Mouse (Mus musculus) left cerebral cortex, adult 9 months (tissue): ENCODE measurements at regions not wholly inside any gene's neighbourhood (a gene's known extent, or its start where the extent isn't known, plus 50 kb on each side); places are given as distances from the start of the nearest gene placed in this dataset.
A peak's percentile ranks its signal among the peaks of the same experiment; 100 is the strongest.

Experiments
- DNase-seq, 2 experiments: peaks; one replicate each; pipeline ENCODE4 v3.0.0; 2022; ENCODE audit warnings: low spot score in 2 of 2

DNA sequence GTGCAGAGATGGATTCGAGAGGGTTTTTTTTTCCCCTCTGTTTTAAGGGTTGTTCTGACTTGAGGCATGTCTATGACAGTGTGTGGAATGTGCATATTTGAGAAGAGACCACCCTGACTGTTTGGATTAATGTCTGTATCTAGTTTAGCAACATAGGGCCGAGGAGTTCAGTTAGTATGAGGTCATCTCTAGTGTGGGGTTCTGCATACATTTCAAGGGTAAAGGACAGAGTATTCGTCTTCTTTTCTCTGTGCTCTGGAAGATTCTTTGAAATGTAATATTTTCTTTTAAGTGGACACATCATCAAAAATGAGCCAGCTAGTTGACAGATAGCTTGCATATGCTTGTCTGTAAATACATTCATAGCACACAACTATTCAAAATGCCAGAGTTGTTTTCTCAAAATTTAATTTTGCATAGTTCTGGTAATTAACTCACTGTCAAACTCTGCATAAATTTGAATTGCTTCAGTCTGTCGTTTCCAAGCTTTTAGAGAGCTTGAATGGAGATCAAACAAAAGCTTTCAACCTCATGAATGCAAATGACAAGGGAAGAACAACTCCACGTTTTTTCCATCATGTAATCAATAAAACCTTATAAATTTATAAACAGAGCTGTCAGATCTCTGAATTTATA lies 415.5 kb downstream of the Adamts20 start:
- DNase-seq, result no peak

- DNase-seq, result peak in 1 of 2 experiments; percentile 32
These were observed 419.0 kb downstream of the Adamts20 start for GRCm38 (mm10) chr15:94046186-94046585.

GRCm38 (mm10) chr15:94045131-94045756 lies 420.0 kb downstream of the Adamts20 start:
- DNase-seq, result peak in 1 of 2 experiments; percentile 43

DNA sequence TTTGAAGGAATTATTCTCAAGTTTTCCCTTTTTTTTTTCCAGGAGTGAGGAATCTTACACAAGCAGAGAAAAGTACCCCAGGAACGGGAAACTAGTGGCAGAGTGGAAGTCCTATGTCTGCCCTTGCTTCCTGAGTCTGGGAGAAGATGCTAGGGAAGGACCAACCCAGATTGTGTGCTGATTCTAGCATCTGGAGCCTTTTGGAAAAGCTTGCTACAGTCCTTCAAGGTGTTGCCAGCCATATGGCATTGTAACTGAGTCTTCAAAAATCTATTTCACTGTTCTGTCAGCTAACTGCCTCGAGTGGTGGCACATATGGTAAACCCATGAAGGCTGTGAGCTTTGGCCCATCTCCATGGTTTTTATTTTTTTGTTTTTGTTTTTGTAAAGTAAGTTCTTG lies 432.3 kb downstream of the Adamts20 start:
- peak in 1 of 2 experiments; percentile 62 for DNase-seq

DNA sequence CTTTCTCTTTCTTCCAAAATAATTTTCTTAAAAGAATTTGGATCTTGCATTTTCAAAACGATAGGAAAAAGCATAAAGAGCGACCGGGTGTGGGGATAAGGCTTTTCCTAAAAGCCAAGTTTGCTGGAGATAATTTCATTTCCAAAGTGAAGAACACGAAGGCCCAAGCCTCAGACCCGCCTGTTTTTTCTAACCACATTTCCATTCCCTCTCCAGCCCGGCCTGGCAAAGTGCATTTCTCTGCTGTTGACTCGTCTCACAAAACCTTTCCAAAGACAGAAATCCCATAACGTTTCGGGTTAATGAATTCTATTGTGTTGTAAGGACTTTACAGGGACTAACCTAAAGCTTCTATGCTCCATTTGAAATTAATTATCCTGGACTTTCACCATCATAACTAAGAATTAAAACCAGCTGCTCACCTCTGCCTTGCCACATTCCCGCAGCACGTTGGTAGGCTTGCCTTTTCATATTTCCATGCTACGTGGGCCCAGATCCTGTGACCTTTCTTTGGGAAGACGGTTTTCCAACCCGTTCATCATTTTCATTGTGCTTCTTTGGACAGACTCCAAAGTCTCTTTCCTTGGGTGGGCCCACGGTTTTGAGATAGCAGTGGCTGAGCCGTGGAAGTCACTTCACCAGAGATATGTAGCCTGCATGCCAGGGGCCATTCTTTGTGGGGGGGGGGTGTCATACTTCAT lies 430.5 kb upstream of the Prickle1 start:
- DNase-seq, result no peak

GRCm38 (mm10) chr15:94025239-94025971 lies 429.7 kb upstream of the Prickle1 start:
- no peak for DNase-seq

GRCm38 (mm10) chr15:94024806-94025205 lies 429.1 kb upstream of the Prickle1 start:
- DNase-seq, result no peak

DNA sequence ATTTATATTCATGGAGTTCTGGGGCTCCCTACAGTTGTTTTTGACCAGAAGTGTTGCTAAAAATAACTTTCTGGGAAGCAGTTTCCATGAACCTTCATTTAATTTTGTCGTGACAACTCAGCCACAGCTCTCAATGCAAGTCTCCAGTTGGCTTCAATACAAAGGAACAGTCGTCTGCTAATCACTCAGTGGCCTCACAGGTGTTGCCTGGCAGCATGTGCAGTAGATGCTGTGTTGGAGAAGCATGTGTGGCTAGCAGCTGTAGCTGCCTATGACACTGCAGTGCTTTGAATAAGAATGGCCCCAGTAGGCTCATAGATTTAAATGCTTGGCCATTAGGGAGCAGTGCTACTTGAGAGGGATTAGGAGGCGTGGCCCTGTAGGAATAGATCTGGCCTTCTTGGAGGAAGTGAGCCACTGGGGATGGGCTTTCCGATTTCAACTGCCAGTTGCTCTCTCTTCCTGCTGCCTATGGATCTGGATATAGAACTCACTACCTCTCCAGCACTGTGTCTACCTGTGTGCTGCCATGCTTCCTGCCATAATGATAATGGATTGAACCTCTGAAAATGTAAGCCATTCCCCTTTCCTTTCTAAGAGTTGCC lies 428.5 kb upstream of the Prickle1 start:
- DNase-seq, result no peak

- no peak for DNase-seq
These were observed 427.8 kb upstream of the Prickle1 start for GRCm38 (mm10) chr15:94023501-94023900.

GRCm38 (mm10) chr15:94017814-94018213 lies 422.1 kb upstream of the Prickle1 start:
- DNase-seq, result peak in 1 of 2 experiments; percentile 52

DNA sequence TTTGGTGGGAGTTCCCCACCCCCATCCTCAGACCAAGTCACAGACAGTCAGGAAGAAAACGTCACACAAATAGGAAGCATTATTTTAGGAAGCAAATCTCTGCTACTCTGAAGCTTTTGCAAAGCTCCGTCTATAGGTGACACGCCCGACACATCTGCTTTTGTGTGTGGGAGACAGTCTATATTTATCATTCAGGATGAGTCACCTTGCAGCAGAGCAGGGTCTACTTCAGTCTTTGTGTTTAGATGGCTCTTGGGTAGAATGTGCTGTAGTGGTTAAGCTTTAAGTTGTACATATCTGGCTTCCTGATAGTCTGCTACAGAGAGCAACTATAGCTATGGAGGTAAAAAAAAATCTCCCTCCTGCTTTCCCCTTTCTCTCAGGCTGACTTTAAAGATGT lies 415.8 kb upstream of the Prickle1 start:
- DNase-seq, result peak; percentile 42 to 57

- DNase-seq, result no peak
These were observed 410.4 kb upstream of the Prickle1 start for GRCm38 (mm10) chr15:94006082-94006481.

DNA sequence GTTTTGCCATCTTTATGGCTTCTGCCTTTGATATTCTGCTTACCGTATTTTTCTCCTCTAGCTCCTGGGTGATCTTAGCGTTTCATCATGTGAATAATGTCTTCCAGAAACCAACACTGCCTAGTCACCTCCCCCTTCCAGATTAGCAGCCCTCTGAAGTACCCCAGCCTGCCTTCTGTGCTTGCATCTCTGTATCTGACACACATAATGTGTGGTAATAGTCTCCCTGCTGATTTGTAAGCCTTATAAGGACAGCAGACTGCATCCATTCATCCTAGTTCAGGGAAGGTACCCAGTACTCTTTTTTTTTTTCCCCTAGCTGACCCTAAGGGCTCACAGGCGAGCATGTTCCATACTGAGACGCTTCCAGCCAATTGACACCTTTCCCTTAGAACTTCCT lies 409.2 kb upstream of the Prickle1 start:
- DNase-seq, result no peak

GRCm38 (mm10) chr15:94003145-94003544 lies 407.5 kb upstream of the Prickle1 start:
- no peak for DNase-seq

DNA sequence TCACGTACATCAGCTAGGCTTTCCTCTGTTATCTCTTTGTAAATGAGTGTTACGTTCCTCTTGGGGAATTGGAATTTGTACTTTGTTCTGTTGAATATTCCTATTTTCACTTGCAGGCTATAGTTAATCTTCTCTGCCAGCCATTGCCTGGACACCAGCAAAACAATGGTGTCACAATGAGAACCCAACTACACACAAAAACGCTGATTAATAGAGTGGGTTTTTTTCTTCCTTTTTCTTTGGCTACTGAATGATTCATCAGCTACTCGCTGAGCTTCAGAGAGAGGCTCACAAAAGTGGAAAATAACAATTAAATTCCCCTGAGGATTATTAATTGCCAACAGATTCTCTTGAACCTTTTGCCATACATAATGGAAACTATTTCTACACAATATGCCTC lies 398.9 kb upstream of the Prickle1 start:
- DNase-seq, result no peak

- no peak for DNase-seq
These were observed 394.4 kb upstream of the Prickle1 start for GRCm38 (mm10) chr15:93990139-93990538.

DNA sequence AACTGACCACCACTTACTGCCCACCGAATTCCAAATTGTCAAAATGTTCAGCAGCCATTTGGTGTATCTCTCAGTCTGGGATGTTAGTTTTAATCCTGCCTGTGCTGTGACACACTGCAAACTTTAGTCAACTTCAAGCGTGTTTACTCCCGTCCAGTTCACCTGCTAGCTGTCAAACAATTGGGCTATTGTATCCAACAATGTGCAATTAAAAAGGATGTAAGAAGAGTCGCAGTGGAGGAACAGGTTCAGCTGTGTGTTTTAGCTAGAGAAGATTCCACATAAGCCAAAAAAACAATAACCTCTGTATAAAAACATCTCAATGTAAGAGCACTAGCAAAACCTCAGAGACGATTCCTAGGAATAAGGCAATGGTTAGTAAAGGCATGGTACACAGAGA lies 392.7 kb upstream of the Prickle1 start:
- DNase-seq, result no peak

DNA sequence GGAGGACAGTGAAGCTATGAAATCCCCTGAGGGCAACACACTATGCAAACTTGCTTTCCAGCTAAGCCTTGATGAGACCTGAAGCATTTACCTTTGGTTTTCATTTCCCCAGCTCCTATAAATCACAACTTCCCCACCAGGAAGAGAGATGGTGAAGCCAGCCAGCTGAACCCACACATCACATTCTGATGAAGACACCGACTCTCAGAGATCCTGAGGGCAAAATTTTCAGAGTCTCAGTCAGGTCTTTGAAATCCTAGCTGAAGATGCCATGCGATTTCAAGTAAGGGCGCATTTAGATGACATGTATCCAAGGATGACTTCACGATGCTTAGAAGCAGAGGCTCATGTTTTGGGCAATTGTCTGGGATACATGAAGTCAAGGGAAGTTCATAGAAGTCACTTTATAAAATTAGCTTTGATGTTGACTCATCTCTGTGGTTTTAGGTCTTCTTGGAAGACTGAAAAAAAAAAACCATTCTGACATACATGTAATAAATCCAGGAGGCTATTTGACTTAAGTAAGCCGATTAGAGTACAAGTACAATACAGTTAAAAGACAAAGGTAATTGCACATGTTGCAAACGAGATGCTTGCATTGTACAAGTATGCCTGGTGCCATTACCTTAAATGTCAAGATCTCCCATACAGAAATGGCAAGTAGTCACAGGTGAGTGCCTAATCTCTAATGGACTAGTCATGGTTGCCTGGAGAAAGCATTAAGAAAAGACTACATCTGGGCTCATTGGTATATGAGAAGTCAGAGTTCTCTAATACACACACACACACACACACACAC lies 391.1 kb upstream of the Prickle1 start:
- DNase-seq, result no peak

GRCm38 (mm10) chr15:93982091-93982490 lies 386.4 kb upstream of the Prickle1 start:
- no peak for DNase-seq

GRCm38 (mm10) chr15:93977494-93977893 lies 381.8 kb upstream of the Prickle1 start:
- DNase-seq, result peak in 1 of 2 experiments; percentile 16

DNA sequence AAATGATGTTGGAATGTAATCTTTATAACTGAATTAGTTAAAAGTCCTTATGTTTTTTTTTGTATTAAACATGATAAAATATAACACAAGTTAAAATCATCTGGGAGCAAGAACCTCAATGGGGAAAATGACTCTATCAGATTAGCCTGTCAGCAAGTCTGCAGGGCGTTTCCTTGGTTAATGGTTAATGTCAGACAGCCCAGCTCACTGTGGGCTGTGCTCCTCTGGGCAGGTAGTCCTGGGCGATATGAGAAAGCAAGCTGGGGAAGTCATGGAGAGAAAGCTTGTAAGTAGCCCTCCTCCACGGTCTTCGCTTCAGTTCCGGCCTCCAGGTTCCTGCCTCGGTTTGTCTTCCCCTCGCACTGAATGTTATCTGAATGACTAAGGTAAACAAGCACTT lies 379.0 kb upstream of the Prickle1 start:
- DNase-seq, result no peak
